Mouse (Mus musculus): Measurements from ENCODE around the gene Gucy1b1. TPM values are rescaled to one million over a fixed set of nuclear protein-coding genes. Genes with fewer than 3 reads are reported as not detected.

Gene Gucy1b1
- polyA plus RNA-seq, 1 experiment from 2014 or later, result 51.7 TPM

- H3K9me3 ChIP-seq (ENCODE audit: control insufficient read depth, low read length), result no peaks in the 10 kb centered on the region
- WGBS, result 85% methylated on average over 8 of the region's 8 CpGs
- DNase-seq (ENCODE audit: low spot score), result no peak
- H3K36me3 ChIP-seq (replicated peaks; ENCODE audit: control insufficient read depth, insufficient read depth), result no peaks in the 10 kb centered on the region
- H3K4me1 ChIP-seq (replicated peaks; ENCODE audit: control insufficient read depth, insufficient read depth, low read length), result no peaks in the 10 kb centered on the region
- H3K9ac ChIP-seq, result no peak overlapping the region
- no peak for ATAC-seq (ENCODE audit: low FRiP score)
- no peak overlapping the region for H3K27ac ChIP-seq
- H3K4me2 ChIP-seq (replicated peaks), result no peak overlapping the region
- H3K27me3 ChIP-seq (ENCODE audit: control insufficient read depth, insufficient read depth, low read length), result no peaks in the 10 kb centered on the region
- no peak overlapping the region for H3K4me3 ChIP-seq (replicated peaks; ENCODE audit: low read length)
Measured at GRCm38 (mm10) chr3:81983120-81983895, 91.2 kb downstream of the Gucy1b1 start.

Small RNA genes lying within 50 kb of the gene (microRNA-seq; reads per million reads assigned to microRNA genes)
- not detected for gene Mir7010

Other genes with a start within 250 kb of the Gucy1b1 start
- 10.1 and 11.0 TPM in 2 replicates for gene Ctso, start 142.1 kb downstream of the Gucy1b1 start, polyA plus RNA-seq (2014; fragmentation: Nextera tagmentation; extraction: Ambion mirVana)
- 0.25 TPM in 1 of 2 replicates, not detected in the other for gene Tdo2, start 98.5 kb downstream of the Gucy1b1 start, polyA plus RNA-seq (2014; fragmentation: Nextera tagmentation; extraction: Ambion mirVana)
- gene Asic5, start 92.4 kb downstream of the Gucy1b1 start, polyA plus RNA-seq (2014; fragmentation: Nextera tagmentation; extraction: Ambion mirVana), result not detected in 2 replicates
- 21.9 and 27.8 TPM in 2 replicates for gene Gucy1a1, start 71.1 kb upstream of the Gucy1b1 start, polyA plus RNA-seq (2014; fragmentation: Nextera tagmentation; extraction: Ambion mirVana)

All from hindbrain, embryonic 14.5 days (tissue).